Mouse (Mus musculus) G1E (cell line): ENCODE measurements at regions not wholly inside any gene's neighbourhood (a gene's known extent, or its start where the extent isn't known, plus 50 kb on each side); places are given as distances from the start of the nearest gene placed in this dataset.

ENCODE experiments used
- ATAC-seq: 2 replicates; pipeline ENCODE4 v1.8.0; 2016; ENCODE audit warnings: mild to moderate bottlenecking; ENCODE audit not compliant: insufficient number of reproducible peaks, poor library complexity, low FRiP score, severe bottlenecking; ENCODE audit errors: extremely low read depth
- DNase-seq: peaks from one replicate; pipeline ENCODE4 v3.0.0; 2012; ENCODE audit warnings: low spot score
- H3K27me3 ChIP-seq: 2 replicates; pipeline ENCODE4 v1.6.1; 2012; ENCODE audit warnings: mild to moderate bottlenecking, low read length, inconsistent platforms; ENCODE audit not compliant: insufficient read depth
- H3K36me3 ChIP-seq: replicated peaks from 2 replicates; pipeline ENCODE3; 2012; ENCODE audit warnings: mild to moderate bottlenecking, inconsistent platforms
- H3K4me1 ChIP-seq: 2 replicates; pipeline ENCODE4 v1.6.1; 2012; ENCODE audit warnings: low read depth, low read length, inconsistent platforms, mixed read lengths; ENCODE audit not compliant: insufficient read depth
- H3K4me3 ChIP-seq: 2 replicates; pipeline ENCODE4 v1.5.1; 2012; ENCODE audit warnings: low read depth, mild to moderate bottlenecking, inconsistent platforms, low read length, moderate library complexity, mixed read lengths
- H3K9me3 ChIP-seq: replicated peaks from 2 replicates; pipeline ENCODE4 v1.6.1; 2012; ENCODE audit warnings: inconsistent platforms
- CTCF ChIP-seq: IDR thresholded peaks from 2 replicates; pipeline ENCODE4 v1.5.1; 2012; ENCODE audit warnings: low read depth, low read length, inconsistent platforms, mixed read lengths
- GATA1 ChIP-seq: IDR thresholded peaks from 2 replicates; pipeline ENCODE4 v1.6.1; 2012; ENCODE audit warnings: borderline replicate concordance, low read length, inconsistent platforms, mixed read lengths
- GATA2 ChIP-seq: IDR thresholded peaks from 2 replicates; pipeline ENCODE4 v1.6.1; 2012; ENCODE audit warnings: low read depth, low read length, inconsistent platforms, borderline replicate concordance
- POLR2AphosphoS5 ChIP-seq: IDR thresholded peaks from 2 replicates; pipeline ENCODE4 v1.6.1; 2012; ENCODE audit warnings: low read depth, low read length, inconsistent platforms; ENCODE audit not compliant: insufficient replicate concordance
- TAL1 ChIP-seq: conservative IDR thresholded peaks from 2 replicates; pipeline ENCODE4 v1.6.1; 2012; ENCODE audit warnings: low read depth, low read length, inconsistent platforms, mixed read lengths

DNA sequence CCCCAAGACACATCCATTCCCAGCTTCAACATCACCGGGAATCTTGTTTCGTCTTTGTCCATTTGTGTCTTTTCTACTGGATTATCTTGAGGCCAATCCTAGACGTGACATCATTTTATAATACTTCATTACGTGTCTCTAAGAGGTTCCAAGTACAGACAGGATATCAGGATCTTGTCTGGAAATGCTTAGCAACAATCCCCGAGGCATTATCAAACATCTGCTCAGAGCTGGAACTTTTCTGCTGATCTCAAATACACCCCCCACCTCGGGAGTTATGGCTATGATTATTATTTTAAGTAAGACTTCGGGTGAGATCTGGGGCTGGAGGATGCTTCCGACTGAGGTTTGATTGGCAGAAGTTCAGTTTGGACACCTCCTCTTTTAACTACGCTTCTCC is 69.9 kb upstream of the Sulf2 start:
- DNase-seq, result no peak
- TF ChIP-seq GATA2 (no peak), GATA1 (no peak), POLR2AphosphoS5 (no peak), TAL1 (no peak), CTCF (no peak)
- peaks cover 78% of the 10 kb centered on the region for H3K9me3 ChIP-seq
- no peaks in the 10 kb centered on the region; the same call in 1 of the 2 replicates for H3K27me3 ChIP-seq
- H3K36me3 ChIP-seq, result no peaks in the 10 kb centered on the region
- no peak for ATAC-seq
- H3K4me1 ChIP-seq, result no peaks in the 10 kb centered on the region
- no peak overlapping the region for H3K4me3 ChIP-seq

DNA sequence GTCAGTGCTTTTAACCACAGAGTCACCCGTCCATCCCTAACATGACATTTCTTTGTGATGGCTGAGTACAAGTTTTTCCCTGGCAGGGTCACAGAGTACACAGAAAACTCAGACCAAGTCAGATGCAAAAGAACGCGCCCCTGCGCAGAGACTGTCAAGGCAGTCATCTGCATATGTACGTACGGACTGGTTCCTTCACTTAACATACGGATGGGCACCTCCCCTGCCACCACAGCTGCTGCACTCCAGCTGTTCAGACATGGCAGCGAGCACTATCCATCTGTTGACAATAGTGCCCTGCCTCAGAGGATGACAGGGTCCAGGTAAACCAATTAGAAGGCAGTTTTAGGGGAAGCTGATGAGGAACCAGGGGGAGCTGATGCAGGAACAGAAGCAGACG is 63.3 kb upstream of the Sulf2 start:
- no peaks in the 10 kb centered on the region for H3K27me3 ChIP-seq
- H3K4me3 ChIP-seq, result no peak overlapping the region
- DNase-seq (no peak), ATAC-seq (no peak)
- no peak for TF ChIP-seq GATA1
- no peaks in the 10 kb centered on the region for H3K36me3 ChIP-seq
- H3K4me1 ChIP-seq, result no peaks in the 10 kb centered on the region
- peaks cover 81% of the 10 kb centered on the region for H3K9me3 ChIP-seq

DNA sequence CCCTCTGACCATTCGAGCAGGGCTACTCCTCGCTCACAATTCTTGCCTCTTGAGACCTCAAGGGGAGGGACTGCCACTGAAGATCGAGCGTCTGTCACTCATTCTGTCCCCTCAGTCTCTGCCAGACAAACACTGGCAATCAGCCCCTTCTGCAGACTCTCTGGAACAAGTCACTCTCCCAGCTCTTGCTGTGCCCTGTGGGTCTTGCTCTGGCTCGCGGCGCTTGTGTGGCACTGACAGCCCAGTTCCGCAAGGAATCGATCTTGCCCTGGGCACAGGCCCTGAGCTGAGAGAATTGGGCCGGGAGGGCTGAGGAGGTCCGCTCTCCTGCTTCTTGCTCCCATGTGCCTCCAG is 61.0 kb upstream of the Sulf2 start:
- no peaks in the 10 kb centered on the region for H3K27me3 ChIP-seq
- ATAC-seq, result no peak
- TF ChIP-seq GATA1, result no peak
- no peak for TF ChIP-seq GATA2
- TF ChIP-seq TAL1, result no peak
- TF ChIP-seq POLR2AphosphoS5, result no peak
- TF ChIP-seq CTCF, result no peak

GRCm38 (mm10) chr2:166215610-166216511 is 60.4 kb upstream of the Sulf2 start:
- Histone ChIP-seq H3K27me3 (no peaks in the 10 kb centered on the region), H3K36me3 (no peaks in the 10 kb centered on the region), H3K4me3 (no peak overlapping the region), H3K9me3 (peaks cover 88% of the 10 kb centered on the region), H3K4me1 (no peaks in the 10 kb centered on the region)
- ATAC-seq (no peak), DNase-seq (no peak)
- no peak for TF ChIP-seq TAL1
- TF ChIP-seq POLR2AphosphoS5, result no peak
- TF ChIP-seq GATA1, result no peak
- TF ChIP-seq CTCF, result no peak
- TF ChIP-seq GATA2, result no peak

More for the DNA sequence above, 61.0 kb upstream of the Sulf2 start:
- H3K36me3 ChIP-seq, result no peaks in the 10 kb centered on the region
- no peak overlapping the region for H3K4me3 ChIP-seq
- no peaks in the 10 kb centered on the region for H3K4me1 ChIP-seq
- H3K9me3 ChIP-seq, result peaks cover 88% of the 10 kb centered on the region
- DNase-seq, result no peak

DNA sequence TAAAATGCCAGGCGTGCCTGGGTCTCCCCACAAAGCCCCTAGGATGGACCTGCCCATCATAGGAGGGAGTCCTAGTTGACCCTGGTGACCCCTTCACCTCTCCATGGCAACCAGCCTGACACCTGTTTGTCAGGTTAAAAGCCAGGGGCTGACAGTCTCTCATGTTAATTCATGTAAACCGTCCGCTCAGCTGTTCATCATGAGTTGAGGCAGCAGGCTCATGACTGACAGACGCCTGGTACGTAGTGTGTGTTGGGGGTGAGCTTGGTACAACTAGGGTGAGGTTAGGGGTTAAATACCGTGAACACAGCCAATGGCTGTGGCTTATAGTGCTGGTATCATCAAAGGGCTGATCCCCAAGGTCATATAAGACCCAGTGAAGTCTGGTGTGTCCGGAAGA is 59.7 kb upstream of the Sulf2 start:
- TF ChIP-seq POLR2AphosphoS5, result no peak
- TF ChIP-seq GATA2, result no peak
- no peak for TF ChIP-seq CTCF
- H3K27me3 ChIP-seq, result no peaks in the 10 kb centered on the region

GRCm38 (mm10) chr2:166207145-166207508 is 51.7 kb upstream of the Sulf2 start:
- no peak for ATAC-seq
- TF ChIP-seq GATA1 (no peak), GATA2 (no peak), CTCF (no peak), POLR2AphosphoS5 (no peak), TAL1 (no peak)
- no peak for DNase-seq
- H3K4me3 ChIP-seq, result peak overlapping the region; percentile 34; the same call in 1 of the 2 replicates
- H3K36me3 ChIP-seq, result no peaks in the 10 kb centered on the region
- no peaks in the 10 kb centered on the region for H3K4me1 ChIP-seq
- H3K27me3 ChIP-seq, result no peaks in the 10 kb centered on the region
- peaks cover 82% of the 10 kb centered on the region for H3K9me3 ChIP-seq

More for the DNA sequence above, 59.7 kb upstream of the Sulf2 start:
- DNase-seq (no peak), ATAC-seq (no peak)
- Histone ChIP-seq H3K4me1 (no peaks in the 10 kb centered on the region), H3K4me3 (no peak overlapping the region), H3K9me3 (peaks cover 88% of the 10 kb centered on the region), H3K36me3 (no peaks in the 10 kb centered on the region)

- Histone ChIP-seq H3K36me3 (no peaks in the 10 kb centered on the region), H3K9me3 (peaks cover 83% of the 10 kb centered on the region), H3K4me1 (no peaks in the 10 kb centered on the region), H3K27me3 (no peaks in the 10 kb centered on the region), H3K4me3 (no peak overlapping the region)
- ATAC-seq (no peak), DNase-seq (no peak)
- no peak for TF ChIP-seq TAL1
- TF ChIP-seq GATA1, result no peak
- no peak for TF ChIP-seq CTCF
- TF ChIP-seq GATA2, result no peak
- no peak for TF ChIP-seq POLR2AphosphoS5
These were observed 51.1 kb upstream of the Sulf2 start for GRCm38 (mm10) chr2:166206396-166207144.
